Mouse (Mus musculus) MEL (cell line): ENCODE measurements around the gene Alg6. TPM values are rescaled to one million over a fixed set of nuclear protein-coding genes. Genes with fewer than 3 reads are reported as not detected.

ENCODE experiments used
- DNase-seq: peaks from one replicate; pipeline ENCODE4 v3.0.0; 2011; ENCODE audit warnings: low read depth, low spot score
- H3K27ac ChIP-seq: 2 replicates; pipeline ENCODE4 v1.5.1; 2012; ENCODE audit warnings: low read depth, mild to moderate bottlenecking, control low read depth, low read length, moderate library complexity; ENCODE audit not compliant: control insufficient read depth
- H3K27me3 ChIP-seq, 2 experiments: fragments of 150-350 bp in 1 of 2; sonication (generic) in 1 of 2; 2 replicates each; pipeline ENCODE4 v1.6.1; 2012; ENCODE audit warnings: low read length in 2 of 2, mild to moderate bottlenecking in 2 of 2, improper control_type of control experiment in 1 of 2, moderate library complexity in 1 of 2; ENCODE audit not compliant: insufficient read depth in 2 of 2, control insufficient read depth in 1 of 2
- H3K36me3 ChIP-seq, 2 experiments: 2 replicates each; pipeline ENCODE4 v1.6.1; 2012 to 2014; ENCODE audit warnings: low read length in 2 of 2, improper control_type of control experiment in 1 of 2, inconsistent platforms in 1 of 2, mild to moderate bottlenecking in 1 of 2; ENCODE audit not compliant: insufficient read depth in 2 of 2, control insufficient read depth in 1 of 2
- H3K4me1 ChIP-seq, 2 experiments: fragments of 150-350 bp in 1 of 2; sonication (generic) in 1 of 2; 2 replicates each; pipeline ENCODE4 v1.6.1; 2012; ENCODE audit warnings: low read length in 2 of 2, improper control_type of control experiment in 1 of 2, mild to moderate bottlenecking in 1 of 2; ENCODE audit not compliant: insufficient read depth in 2 of 2, control insufficient read depth in 1 of 2
- H3K4me3 ChIP-seq, 2 experiments: fragments of 150-350 bp in 1 of 2; sonication (generic) in 1 of 2; 2 replicates each; pipeline ENCODE4 v1.5.1; 2012; ENCODE audit warnings: low read depth in 2 of 2, low read length in 2 of 2, mild to moderate bottlenecking in 2 of 2, moderate library complexity in 2 of 2, control low read depth in 1 of 2, improper control_type of control experiment in 1 of 2; ENCODE audit not compliant: control insufficient read depth in 1 of 2, insufficient read depth in 1 of 2
- H3K79me2 ChIP-seq: 2 replicates; pipeline ENCODE4 v1.6.1; 2012; ENCODE audit warnings: mild to moderate bottlenecking, low read length, moderate library complexity; ENCODE audit not compliant: control insufficient read depth, poor library complexity, insufficient read depth
- H3K9ac ChIP-seq: 2 replicates; pipeline ENCODE4 v1.6.1; 2012; ENCODE audit warnings: low read depth, mild to moderate bottlenecking, control low read depth, low read length, moderate library complexity; ENCODE audit not compliant: control insufficient read depth, poor library complexity, severe bottlenecking
- H3K9me3 ChIP-seq: fragments of 150-350 bp; sonication (generic); replicated peaks from 2 replicates; pipeline ENCODE4 v1.6.1; 2012; ENCODE audit warnings: mild to moderate bottlenecking, low read length, improper control_type of control experiment, moderate library complexity; ENCODE audit not compliant: insufficient read depth
- CHD2 ChIP-seq: IDR thresholded peaks from 2 replicates; pipeline ENCODE4 v1.6.1; 2011; ENCODE audit warnings: low read length, improper control_type of control experiment
- CTCF ChIP-seq, 3 experiments: IDR thresholded peaks in 2 of 3; conservative IDR thresholded peaks in 1 of 3; 2 replicates each; pipeline ENCODE4 v1.5.1; 2011 to 2012; ENCODE audit warnings: low read length in 3 of 3, low read depth in 2 of 3, mild to moderate bottlenecking in 2 of 3, improper control_type of control experiment in 1 of 3, inconsistent platforms in 1 of 3, mixed read lengths in 1 of 3, moderate library complexity in 1 of 3; ENCODE audit not compliant: control insufficient read depth in 1 of 3, insufficient read depth in 1 of 3, poor library complexity in 1 of 3, severe bottlenecking in 1 of 3
- ELF1 ChIP-seq: IDR thresholded peaks from 2 replicates; pipeline ENCODE4 v1.6.1; 2014; ENCODE audit warnings: low read depth, mild to moderate bottlenecking, inconsistent platforms, low read length, improper control_type of control experiment, moderate library complexity
- GABPA ChIP-seq: IDR thresholded peaks from 2 replicates; pipeline ENCODE4 v1.6.1; 2012; ENCODE audit warnings: low read depth, mild to moderate bottlenecking, inconsistent platforms, low read length, improper control_type of control experiment, moderate library complexity
- GATA1 ChIP-seq: IDR thresholded peaks from 2 replicates; pipeline ENCODE4 v1.6.1; 2011; ENCODE audit warnings: low read depth, low read length, improper control_type of control experiment
- MAX ChIP-seq: IDR thresholded peaks from 2 replicates; pipeline ENCODE4 v1.6.1; 2011; ENCODE audit warnings: low read length, improper control_type of control experiment
- MEF2A ChIP-seq: IDR thresholded peaks from 2 replicates; pipeline ENCODE4 v1.6.1; 2014; ENCODE audit warnings: low read depth, mild to moderate bottlenecking, inconsistent platforms, low read length, improper control_type of control experiment; ENCODE audit not compliant: poor library complexity, insufficient replicate concordance, severe bottlenecking; ENCODE audit errors: extremely low read depth
- MYB ChIP-seq: IDR thresholded peaks from 2 replicates; pipeline ENCODE4 v1.6.1; 2011; ENCODE audit warnings: mild to moderate bottlenecking, low read depth, low read length, improper control_type of control experiment
- POLR2AphosphoS2 ChIP-seq: IDR thresholded peaks from 2 replicates; pipeline ENCODE4 v1.6.1; 2011; ENCODE audit warnings: low read length, improper control_type of control experiment
- POLR2AphosphoS5 ChIP-seq: IDR thresholded peaks from 2 replicates; pipeline ENCODE4 v1.6.1; 2012; ENCODE audit warnings: low read depth, borderline replicate concordance, mild to moderate bottlenecking, inconsistent platforms, low read length, moderate library complexity, mixed read lengths
- SIN3A ChIP-seq: IDR thresholded peaks from 2 replicates; pipeline ENCODE4 v1.6.1; 2012; ENCODE audit warnings: low read length, improper control_type of control experiment, inconsistent platforms
- SMC3 ChIP-seq: IDR thresholded peaks from 2 replicates; pipeline ENCODE4 v1.6.1; 2011; ENCODE audit warnings: low read depth, low read length, improper control_type of control experiment
- TAL1 ChIP-seq: IDR thresholded peaks from 2 replicates; pipeline ENCODE4 v1.6.1; 2012; ENCODE audit warnings: mild to moderate bottlenecking, inconsistent platforms, low read length, moderate library complexity, mixed read lengths
- TBP ChIP-seq: IDR thresholded peaks from 2 replicates; pipeline ENCODE4 v1.8.0; 2011; ENCODE audit warnings: low read depth, low read length, improper control_type of control experiment
- USF1 ChIP-seq: IDR thresholded peaks from 2 replicates; pipeline ENCODE4 v1.6.1; 2014; ENCODE audit warnings: low read depth, mild to moderate bottlenecking, inconsistent platforms, low read length, improper control_type of control experiment, moderate library complexity
- USF2 ChIP-seq, 2 experiments: IDR thresholded peaks; 2 replicates each; pipeline ENCODE4 v1.6.1; 2011 to 2012; ENCODE audit warnings: improper control_type of control experiment in 2 of 2, low read length in 2 of 2, borderline replicate concordance in 1 of 2, inconsistent platforms in 1 of 2, low read depth in 1 of 2, mild to moderate bottlenecking in 1 of 2; ENCODE audit not compliant: insufficient read depth in 1 of 2
- polyA plus RNA-seq, 2 experiments: library from polyadenylated mRNA; stranded (reverse) in 1 of 2; unstranded in 1 of 2; fragments of >175 nt in 1 of 2; fragments of >200 nt in 1 of 2; gene quantifications; 2 replicates each; pipeline versions ENCODE4 v1.2.1 to v1.2.4; 2012; ENCODE audit warnings: low replicate concordance in 2 of 2, low read depth in 1 of 2; ENCODE audit not compliant: insufficient read length in 2 of 2, insufficient read depth in 1 of 2, missing spikeins in 1 of 2
- total RNA-seq: library from RNA; depleted of rRNA; stranded (reverse); fragments of 300-350 nt; gene quantifications from 2 replicates; pipeline ENCODE4 v1.2.3, GENCODE M21; 2012

Gene Alg6
- total and polyA plus RNA-seq, 3 experiments: 12.2 to 15.0 TPM; not detected in 1

GRCm38 (mm10) chr4:99675191-99675590, 40.3 kb upstream of the Alg6 start:
- no peaks in the 10 kb centered on the region for H3K27me3 ChIP-seq
- H3K9ac ChIP-seq: no peak overlapping the region
- no peak overlapping the region for H3K4me3 ChIP-seq
- H3K36me3 ChIP-seq: no peaks in the 10 kb centered on the region
- TF ChIP-seq GABPA: no peak
- TF ChIP-seq CHD2: no peak
- no peak for TF ChIP-seq TAL1
- TF ChIP-seq TBP: no peak
- TF ChIP-seq POLR2AphosphoS2: no peak
- TF ChIP-seq SMC3: no peak
- TF ChIP-seq CTCF (IDR thresholded peaks at IDR 0.05 in 2 of 3, conservative IDR thresholded peaks at IDR 0.05 in 1 of 3; ENCODE audit: control insufficient read depth in 1 of 3, insufficient read depth in 1 of 3, low read depth in 2 of 3, low read length in 3 of 3, poor library complexity in 1 of 3, severe bottlenecking in 1 of 3): no peak
- no peak for TF ChIP-seq MYB
- TF ChIP-seq MEF2A: no peak
- TF ChIP-seq ELF1: no peak
- TF ChIP-seq POLR2AphosphoS5: no peak
- no peak for TF ChIP-seq MAX
- H3K9me3 ChIP-seq: no peaks in the 10 kb centered on the region
- no peak for DNase-seq
- no peak overlapping the region for H3K27ac ChIP-seq
- no peaks in the 10 kb centered on the region for H3K4me1 ChIP-seq
- no peaks in the 10 kb centered on the region for H3K79me2 ChIP-seq

- no peaks in the 10 kb centered on the region for H3K79me2 ChIP-seq
- H3K4me1 ChIP-seq: no peaks in the 10 kb centered on the region
- no peaks in the 10 kb centered on the region for H3K27me3 ChIP-seq
- no peak overlapping the region for H3K9ac ChIP-seq
- DNase-seq: no peak
- H3K9me3 ChIP-seq: no peaks in the 10 kb centered on the region
- no peak for TF ChIP-seq SMC3
- TF ChIP-seq USF1: no peak
- TF ChIP-seq SIN3A: no peak
- TF ChIP-seq USF2 (IDR thresholded peaks at IDR 0.05; ENCODE audit: borderline replicate concordance in 1 of 2, insufficient read depth in 1 of 2, low read depth in 1 of 2, low read length in 2 of 2): no peak
- no peak for TF ChIP-seq GATA1
- TF ChIP-seq GABPA: no peak
- H3K36me3 ChIP-seq: no peaks in the 10 kb centered on the region
- H3K4me3 ChIP-seq: no peak overlapping the region
- H3K27ac ChIP-seq: no peak overlapping the region
Measured at GRCm38 (mm10) chr4:99683941-99684340, 31.5 kb upstream of the Alg6 start.

- no peak overlapping the region for H3K27ac ChIP-seq
- no peak for TF ChIP-seq SMC3
- TF ChIP-seq POLR2AphosphoS5: no peak
- TF ChIP-seq, all 39 proteins: peak for 0
- no peaks in the 10 kb centered on the region for H3K36me3 ChIP-seq
- no peak overlapping the region for H3K4me3 ChIP-seq
- no peaks in the 10 kb centered on the region for H3K9me3 ChIP-seq
- H3K4me1 ChIP-seq: no peaks in the 10 kb centered on the region
- no peaks in the 10 kb centered on the region for H3K27me3 ChIP-seq
- H3K9ac ChIP-seq: no peak overlapping the region
- H3K79me2 ChIP-seq: no peaks in the 10 kb centered on the region
- no peak for DNase-seq
Measured at GRCm38 (mm10) chr4:99686308-99686707, 29.2 kb upstream of the Alg6 start.
